Mouse (Mus musculus): ENCODE measurements around the gene Wdr76. TPM values are rescaled to one million over a fixed set of nuclear protein-coding genes. Genes with fewer than 3 reads are reported as not detected.

Gene Wdr76
- total RNA-seq, 2 experiments from 2014 or later: 2.4 to 2.6 TPM

- intact Hi-C loops (cut with DNase I): no loop called here
- DNase-seq: peak; percentile 33 to 48
These were observed 81.8 kb downstream of the Wdr76 start for GRCm38 (mm10) chr2:121588309-121588694.

GRCm38 (mm10) chr2:121594131-121594530, 87.6 kb downstream of the Wdr76 start:
- no peak for DNase-seq
- intact Hi-C loops (cut with DNase I): no loop called here

Other genes with a start within 250 kb of the Wdr76 start
- gene Trp53bp1, start 235.3 kb upstream of the Wdr76 start, total RNA-seq (2021): 10 to 100 TPM; 32.8 to 34.7 TPM
- gene Map1a, start 217.1 kb upstream of the Wdr76 start, total RNA-seq (2021): 1 to 10 TPM; 3.9 to 4.4 TPM
- gene Ppip5k1, start 151.3 kb upstream of the Wdr76 start, total RNA-seq (2021): 10 to 100 TPM; 62.6 to 68.2 TPM
- gene Ckmt1, start 149.0 kb upstream of the Wdr76 start, total RNA-seq (2021): 1 to 10 TPM; 1.5 to 1.9 TPM
- gene Strc, start 119.6 kb upstream of the Wdr76 start, total RNA-seq (2021): not detected
- 100 to 1,000 TPM; 121 to 152 TPM for gene Pdia3, start 92.9 kb upstream of the Wdr76 start, total RNA-seq (2021)
- 1 to 10 TPM; 3.9 to 4.4 TPM for gene Catsper2, start 92.9 kb upstream of the Wdr76 start, total RNA-seq (2021)
- not detected for gene Ell3, start 62.4 kb upstream of the Wdr76 start, total RNA-seq (2021)
- 100 to 1,000 TPM; 376 to 394 TPM for gene Serf2, start 57.5 kb upstream of the Wdr76 start, total RNA-seq (2021)
- 10 to 100 TPM; 23.5 to 23.6 TPM for gene Hypk, start 53.4 kb upstream of the Wdr76 start, total RNA-seq (2021)
- gene Serinc4, start 49.9 kb upstream of the Wdr76 start, total RNA-seq (2021): not detected
- gene Mfap1b, start 32.7 kb upstream of the Wdr76 start, total RNA-seq (2021): 10 to 100 TPM; 29.7 to 32.4 TPM
- 10 to 100 TPM; 28.6 to 34.1 TPM for gene Mfap1a, start 58 bp upstream of the Wdr76 start, total RNA-seq (2021)

Measured in heart, postnatal 36 days (tissue).